7 mouse cellular contexts compared by ENCODE assay signal in genomic region chr9:90114567-90115307, GRCm38 (mm10). TPM values are rescaled to one million over a fixed set of nuclear protein-coding genes. Genes with fewer than 3 reads are reported as not detected.
DNase-seq lines count a peak whose midpoint lies in the region; ATAC-seq lines count a peak whose summit lies in the region.

TSS of gene Morf4l1 (minus strand) at chr9:90114774.

- intact Hi-C loops in gastrocnemius, postnatal 36 days (cut with DNase I): no loop called here
- intact Hi-C loops in left cerebral cortex, postnatal 36 days (cut with DNase I): no loop called here

- no peaks in the 10 kb centered on the region for H3K27me3 ChIP-seq in intestine, embryonic 16.5 days (replicated peaks; ENCODE audit: control insufficient read depth, insufficient read depth, low read length)
- no peaks in the 10 kb centered on the region for H3K27me3 ChIP-seq in midbrain, embryonic 11.5 days (ENCODE audit: control insufficient read depth, insufficient read depth, low read length)

- under 1% methylated on average over 39 of the region's 40 CpGs for WGBS in intestine, embryonic 16.5 days
- 1% methylated on average over 39 of the region's 40 CpGs for WGBS in midbrain, embryonic 11.5 days

- no peaks in the 10 kb centered on the region for H3K9me3 ChIP-seq in intestine, embryonic 16.5 days (ENCODE audit: control insufficient read depth, low read length)
- no peaks in the 10 kb centered on the region for H3K9me3 ChIP-seq in midbrain, embryonic 11.5 days (ENCODE audit: control insufficient read depth, low read length)

- H3K36me3 ChIP-seq in intestine, embryonic 16.5 days (ENCODE audit: control insufficient read depth, insufficient read depth, low read length): no peaks in the 10 kb centered on the region
- H3K36me3 ChIP-seq in midbrain, embryonic 11.5 days (ENCODE audit: control insufficient read depth, insufficient read depth, low read length): no peaks in the 10 kb centered on the region

- DNase-seq in adrenal gland, adult 2 months: peak; percentile 98
- DNase-seq in embryo, embryonic 11.5 days (ENCODE audit: low read depth, low spot score): peak; percentile 93
- peak; percentile 90 to 96 for DNase-seq in gastrocnemius, postnatal 36 days
- peak; percentile 98 to 99 for DNase-seq in left cerebral cortex, postnatal 36 days (ENCODE audit: low spot score in 2 of 2)
- DNase-seq in midbrain, embryonic 11.5 days (ENCODE audit: low spot score, missing footprints): peak; percentile 99
- peak; percentile 96 for DNase-seq in skeletal muscle tissue, adult 2 months (ENCODE audit: low read depth, low spot score)

- peak; percentile 97 for ATAC-seq in intestine, embryonic 16.5 days
- peak; percentile 99 for ATAC-seq in midbrain, embryonic 11.5 days (ENCODE audit: low FRiP score)

- peaks cover 9% of the 10 kb centered on the region for H3K4me1 ChIP-seq in intestine, embryonic 16.5 days (ENCODE audit: control insufficient read depth, insufficient read depth, low read length)
- peaks cover 13% of the 10 kb centered on the region; the same call in 1 of the 2 replicates for H3K4me1 ChIP-seq in midbrain, embryonic 11.5 days (ENCODE audit: control insufficient read depth, insufficient read depth, low read length)

- peak within 1 kb of the TSS; percentile 88 for H3K4me2 ChIP-seq in intestine, embryonic 16.5 days (ENCODE audit: low read depth, low read length)
- H3K4me2 ChIP-seq in midbrain, embryonic 11.5 days: peak within 1 kb of the TSS; percentile 94

- H3K9ac ChIP-seq in intestine, embryonic 16.5 days (ENCODE audit: low read depth, low read length): peak within 1 kb of the TSS; percentile 98
- peak within 1 kb of the TSS; percentile 99 for H3K9ac ChIP-seq in midbrain, embryonic 11.5 days (ENCODE audit: low read length)

- peak within 1 kb of the TSS; percentile 99 for H3K27ac ChIP-seq in intestine, embryonic 16.5 days (ENCODE audit: low read length)
- H3K27ac ChIP-seq in midbrain, embryonic 11.5 days (ENCODE audit: low read depth, low read length): peak within 1 kb of the TSS; percentile 95

- H3K4me3 ChIP-seq in intestine, embryonic 16.5 days (ENCODE audit: low read length): peak within 1 kb of the TSS; percentile 95
- H3K4me3 ChIP-seq in midbrain, embryonic 11.5 days (ENCODE audit: low read depth, low read length): peak within 1 kb of the TSS; percentile 95

RNA-seq across cellular contexts. Expression of gene Morf4l1, which starts in this region (rescaled TPM):
- total RNA-seq in adrenal gland, adult 2 months (2021): 100 to 1,000 TPM; 241 to 321 TPM
- 25.4 and 26.1 TPM in 2 replicates for polyA plus RNA-seq in adrenal gland, adult 2 months (2012; rRNA removed)
- 100 to 1,000 TPM; 167 to 169 TPM for total RNA-seq in gastrocnemius, postnatal 36 days (2021)
- 281 and 302 TPM in 2 replicates for polyA plus RNA-seq in intestine, embryonic 16.5 days (2015; fragmentation: Nextera tagmentation; extraction: Ambion mirVana)
- 100 to 1,000 TPM; 412 to 425 TPM for total RNA-seq in left cerebral cortex, postnatal 36 days (2021)
- 573 and 605 TPM in 2 replicates for polyA plus RNA-seq in midbrain, embryonic 11.5 days (2014; fragmentation: Nextera tagmentation; extraction: Ambion mirVana)

Comparison
In these comparisons a context has a peak if more than half of its experiments do, and no peak if none do; other contexts are left out.
1. Peak in every context shown above with its lines: DNase-seq, ATAC-seq, H3K4me3 ChIP-seq and H3K27ac ChIP-seq.
2. RNA of gene Morf4l1 (polyA plus RNA-seq): 573 to 605 TPM in midbrain, embryonic 11.5 days and 281 to 302 TPM in intestine, embryonic 16.5 days; 25.4 to 26.1 TPM in adrenal gland, adult 2 months; every median in the first group is over 10 times any median in the second.